Mouse (Mus musculus) ES-CJ7 (cell line): ENCODE measurements at regions not wholly inside any gene's neighbourhood (a gene's known extent, or its start where the extent isn't known, plus 50 kb on each side); places are given as distances from the start of the nearest gene placed in this dataset.

ENCODE experiments used
- DNase-seq: peaks from one replicate; pipeline ENCODE4 v3.0.0; 2011; ENCODE audit warnings: low read depth, low spot score

DNA sequence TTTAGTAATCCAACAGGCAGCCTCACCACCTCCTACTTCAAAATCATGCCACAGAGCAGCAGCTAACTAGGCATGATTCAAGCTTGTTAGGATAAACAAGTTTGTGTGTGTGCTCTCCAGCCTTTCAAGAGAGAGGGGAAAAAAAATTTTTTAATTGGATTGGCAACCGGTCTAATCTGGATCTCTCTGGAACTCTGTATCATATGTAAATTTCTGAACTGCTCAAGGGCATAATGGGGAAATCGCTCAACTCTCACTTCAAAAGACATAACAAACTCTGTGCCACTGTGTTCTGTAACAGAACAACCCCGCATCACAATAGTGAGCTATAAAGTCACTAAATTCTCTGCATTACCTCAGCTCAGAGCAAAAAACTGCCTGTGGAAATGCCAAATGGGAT is 147.9 kb upstream of the Krtap11-1 start:
- peak; percentile 28 for DNase-seq

DNA sequence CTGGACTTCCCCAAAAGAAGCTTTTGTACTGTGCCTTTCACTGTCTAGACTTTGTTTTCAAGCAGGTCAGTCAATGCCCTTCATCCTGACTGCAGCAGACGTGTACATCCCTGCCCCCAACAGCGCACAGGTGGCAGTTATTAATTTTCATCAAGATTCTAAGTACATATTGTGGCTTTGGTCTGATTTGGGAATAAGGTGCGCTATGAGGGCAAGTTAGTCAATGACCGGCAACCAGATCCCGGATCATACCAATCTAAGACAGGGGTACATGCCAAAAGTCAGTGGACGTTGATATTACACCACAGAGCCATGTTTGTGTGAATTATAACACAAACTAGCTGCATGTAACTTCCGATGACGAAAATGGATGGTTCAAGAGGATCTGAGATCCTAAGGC is 144.7 kb upstream of the Krtap11-1 start:
- peak; percentile 5 for DNase-seq

DNA sequence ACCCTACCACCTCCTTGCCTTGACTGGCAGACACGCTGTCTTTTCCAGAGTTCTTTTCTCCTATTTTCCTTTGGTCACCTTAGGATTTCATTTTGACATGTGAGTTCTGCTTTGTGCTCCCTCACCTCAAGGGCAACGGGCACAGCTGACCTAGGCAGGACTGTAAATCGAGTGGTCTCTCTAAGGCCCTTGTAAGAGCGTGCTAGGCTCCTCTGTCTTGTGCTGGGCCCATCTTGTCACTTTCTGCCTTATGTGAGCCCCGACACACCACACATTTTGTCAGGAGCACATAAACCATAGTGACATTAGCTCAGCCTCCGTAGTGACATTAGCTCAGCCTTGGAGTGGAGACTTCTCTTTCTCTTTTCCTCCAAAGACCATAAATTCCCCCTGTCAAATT is 133.3 kb upstream of the Krtap11-1 start:
- DNase-seq = no peak

- no peak for DNase-seq
Observed at GRCm38 (mm10) chr16:89703158-89703557, 132.2 kb upstream of the Krtap11-1 start.

DNA sequence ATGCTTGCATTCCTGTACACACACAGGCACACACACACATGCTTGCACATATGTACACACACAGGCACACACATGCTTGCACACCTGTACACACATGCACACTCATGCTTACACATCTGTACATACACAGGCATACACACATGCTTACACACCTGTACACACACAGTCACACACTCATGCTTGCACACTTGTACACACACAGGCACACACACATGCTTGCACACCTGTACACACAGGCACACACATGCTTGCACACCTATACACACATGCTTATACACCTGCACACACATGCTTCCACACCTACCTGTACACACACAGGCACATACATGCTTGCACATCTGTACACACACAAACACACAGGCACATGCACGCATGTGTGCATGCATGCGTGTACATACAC is 131.4 kb upstream of the Krtap11-1 start:
- no peak for DNase-seq

DNA sequence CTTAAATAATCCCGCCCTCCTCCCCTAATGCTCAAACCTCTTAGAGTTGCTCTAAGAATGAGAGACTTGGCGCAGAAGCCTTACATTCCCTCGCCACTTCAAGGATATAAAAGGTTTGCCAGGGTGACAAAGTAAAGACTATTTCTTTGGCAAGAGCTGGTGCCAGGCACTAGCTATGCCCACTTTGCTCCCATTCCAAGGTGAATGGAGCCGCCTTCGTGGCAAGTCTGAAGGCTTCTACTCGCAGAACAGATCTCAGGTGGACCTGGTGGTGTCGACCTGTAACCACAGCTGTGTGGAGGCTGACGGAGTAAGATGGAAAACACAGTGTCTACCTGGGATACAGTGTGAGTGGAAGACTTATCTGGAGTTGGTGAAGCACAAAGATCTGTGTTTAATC is 130.8 kb upstream of the Krtap11-1 start:
- no peak for DNase-seq

DNA sequence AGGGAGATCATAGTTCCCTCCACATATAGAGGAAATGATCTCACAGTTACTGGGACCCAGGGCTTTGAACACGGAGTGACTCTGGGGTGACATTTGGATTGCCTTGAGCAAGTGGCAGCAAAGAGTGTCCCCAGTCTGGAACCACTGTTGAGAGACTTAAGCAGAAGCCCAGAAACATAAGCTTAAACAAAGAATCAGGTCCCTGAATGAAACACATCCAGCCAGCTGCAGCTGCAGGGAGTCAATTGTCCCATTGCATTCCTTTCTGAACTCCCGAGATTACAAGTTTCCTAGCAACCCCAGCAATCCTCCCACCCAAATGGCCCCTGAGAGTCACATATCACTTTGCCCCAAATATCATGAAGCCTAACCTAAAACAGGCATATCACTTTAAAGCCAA is 128.7 kb upstream of the Krtap11-1 start:
- DNase-seq = no peak

DNA sequence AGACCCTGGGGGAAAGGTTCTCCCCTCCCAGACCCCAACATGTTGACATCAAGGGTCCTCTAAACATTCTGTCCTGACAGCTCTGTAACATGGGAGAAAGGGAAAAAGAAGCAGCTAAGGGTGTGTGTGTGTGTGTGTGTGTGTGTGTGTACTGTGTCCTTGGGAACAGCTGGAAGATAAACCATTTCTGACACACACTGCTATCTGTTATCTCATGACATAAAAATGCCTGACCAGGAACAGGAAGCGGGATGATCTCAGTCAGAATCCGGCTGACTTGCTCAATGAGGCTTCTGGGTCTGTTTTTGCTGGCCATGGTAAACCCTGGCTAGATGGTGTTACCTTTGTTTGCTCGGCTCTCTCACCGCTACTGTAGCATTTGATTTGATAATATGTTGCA is 124.8 kb upstream of the Krtap11-1 start:
- no peak for DNase-seq

DNA sequence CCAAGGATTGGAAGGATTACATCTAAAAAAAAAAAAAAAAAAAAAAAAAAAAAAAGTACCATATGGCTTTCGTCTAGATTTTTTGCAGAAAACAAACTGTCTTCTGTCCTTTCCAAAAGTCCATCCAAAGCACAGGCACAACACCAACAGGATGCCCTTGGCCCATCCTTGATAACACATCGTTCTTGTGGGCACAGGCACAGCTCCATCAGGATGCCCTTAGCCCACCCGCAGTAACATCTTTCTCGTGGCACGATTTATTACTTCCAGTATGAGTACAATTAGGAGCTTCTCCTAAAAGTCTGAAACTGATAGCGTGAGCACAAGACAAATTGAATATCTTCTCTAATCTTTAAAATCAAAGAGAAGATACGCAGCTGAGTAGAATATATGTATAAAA is 124.4 kb upstream of the Krtap11-1 start:
- DNase-seq = no peak

- no peak for DNase-seq
Observed at GRCm38 (mm10) chr16:89693321-89693720, 122.3 kb upstream of the Krtap11-1 start.

GRCm38 (mm10) chr16:89679438-89679837 is 108.5 kb upstream of the Krtap11-1 start:
- DNase-seq = no peak

- no peak for DNase-seq
Observed at GRCm38 (mm10) chr16:89678446-89679015, 107.5 kb upstream of the Krtap11-1 start.

DNA sequence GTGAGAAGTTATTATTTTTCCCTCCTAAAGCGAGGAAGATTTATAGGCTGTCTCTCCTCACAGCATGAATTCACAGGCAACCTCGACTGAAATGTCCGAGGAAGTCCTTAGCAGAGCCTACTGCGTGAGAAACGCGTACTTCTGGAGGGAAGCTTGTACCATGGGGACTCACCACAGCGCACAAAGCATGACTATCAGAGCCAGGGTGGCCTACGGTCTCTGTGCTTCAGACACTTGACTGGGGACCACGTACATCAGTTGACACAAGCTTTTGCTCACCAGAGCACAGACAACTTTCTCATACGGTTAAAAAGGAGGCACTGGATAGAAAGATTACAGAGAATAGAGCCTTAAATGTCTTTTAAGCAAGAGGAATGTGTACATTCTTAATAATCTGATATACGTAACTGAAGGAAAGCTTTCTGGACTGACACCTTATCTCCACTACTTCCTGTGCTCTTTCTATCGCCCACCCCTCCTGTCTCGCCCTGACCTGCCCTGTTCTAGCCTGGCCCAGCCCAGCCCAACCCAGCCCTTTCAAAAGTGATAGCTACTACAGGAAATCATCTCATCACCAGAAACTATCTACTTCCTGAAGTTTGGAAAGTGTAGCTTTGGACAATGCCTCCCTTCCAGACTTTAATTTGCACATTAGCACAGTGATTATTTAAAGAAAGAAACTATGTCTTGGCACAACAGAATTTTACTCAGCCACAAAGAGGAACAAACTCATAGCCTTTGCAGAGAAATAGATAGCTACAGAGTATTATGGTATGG is 104.2 kb upstream of the Krtap11-1 start:
- no peak for DNase-seq

DNA sequence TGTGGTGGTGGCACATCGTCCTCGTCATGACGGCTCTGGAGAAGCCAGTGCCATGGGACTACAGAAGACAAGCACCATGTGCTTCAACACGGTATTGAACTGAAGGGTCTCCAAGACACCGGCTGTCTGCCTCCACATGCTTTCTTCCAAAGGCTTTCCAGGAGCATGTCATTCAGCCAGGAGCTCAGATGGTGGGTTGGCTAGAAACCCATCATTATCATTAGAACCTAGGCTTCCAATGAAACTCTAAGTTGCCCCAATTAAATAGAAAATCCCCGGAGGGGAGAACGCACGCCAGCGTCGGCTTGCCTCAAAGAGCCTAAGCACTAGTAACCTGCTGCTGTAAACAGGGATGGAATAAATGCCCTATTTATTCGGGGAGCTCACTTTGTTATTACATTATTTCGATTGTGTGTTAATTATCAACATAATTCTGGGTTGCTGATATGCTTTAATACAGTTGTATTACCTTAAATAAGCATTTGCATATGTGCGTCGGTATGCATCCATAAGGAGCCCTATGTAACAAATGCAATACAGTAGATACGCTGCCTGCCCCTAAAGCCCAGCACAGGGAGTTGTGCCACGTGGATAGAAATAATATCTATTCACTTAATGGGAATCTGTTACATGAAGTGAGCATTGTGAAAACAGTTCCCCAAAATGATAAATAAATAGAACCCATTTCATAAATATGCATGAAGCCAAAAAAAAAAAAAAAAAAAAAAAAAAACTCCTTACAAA is 103.3 kb upstream of the Krtap11-1 start:
- DNase-seq = no peak

DNA sequence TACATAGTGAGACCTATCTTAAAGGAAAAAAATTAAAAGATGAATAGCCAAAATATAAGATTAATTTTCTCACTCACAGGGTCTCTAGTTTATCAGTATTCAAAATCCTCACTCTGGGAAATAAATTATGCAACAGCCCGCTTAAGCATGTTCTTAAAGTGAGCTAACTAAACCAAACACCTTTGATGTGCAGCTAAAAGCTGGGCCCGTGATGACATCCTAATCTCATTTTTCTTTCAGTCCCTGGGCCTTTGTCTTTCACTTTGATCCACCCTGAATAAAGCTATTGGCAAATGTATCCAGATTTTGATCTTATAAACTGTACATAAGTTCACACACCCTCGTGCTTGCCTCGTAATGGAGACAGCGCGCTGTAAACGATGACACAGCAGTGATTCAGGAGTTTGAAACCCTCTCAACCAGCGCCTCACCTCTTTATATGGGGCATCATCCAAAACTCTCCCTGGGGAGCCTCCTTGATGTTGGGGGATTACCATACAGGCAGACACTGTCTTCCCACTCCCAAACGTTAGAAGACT is 100.3 kb upstream of the Krtap11-1 start:
- no peak for DNase-seq

GRCm38 (mm10) chr16:89660071-89660470 is 89.1 kb upstream of the Krtap11-1 start:
- DNase-seq = peak; percentile 12

DNA sequence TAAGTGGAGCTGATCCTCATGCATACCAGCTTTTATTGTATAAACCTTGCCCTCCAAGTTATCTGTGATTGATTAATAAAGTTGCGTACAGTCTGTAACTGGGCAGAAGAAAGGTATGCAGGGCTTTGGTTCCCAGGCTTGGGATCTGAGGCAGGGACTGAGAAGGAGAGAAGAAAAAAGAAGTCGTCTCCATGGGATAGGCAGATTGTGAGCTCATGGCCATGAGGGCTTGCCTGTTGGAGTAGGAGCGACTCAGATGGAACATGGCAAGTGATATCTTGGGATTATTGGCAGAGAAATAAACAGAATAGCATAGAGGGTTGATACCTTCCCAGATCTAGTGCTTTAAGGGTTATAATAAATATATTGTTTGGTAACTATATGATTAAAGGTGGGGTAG is 85.1 kb upstream of the Krtap11-1 start:
- no peak for DNase-seq

DNA sequence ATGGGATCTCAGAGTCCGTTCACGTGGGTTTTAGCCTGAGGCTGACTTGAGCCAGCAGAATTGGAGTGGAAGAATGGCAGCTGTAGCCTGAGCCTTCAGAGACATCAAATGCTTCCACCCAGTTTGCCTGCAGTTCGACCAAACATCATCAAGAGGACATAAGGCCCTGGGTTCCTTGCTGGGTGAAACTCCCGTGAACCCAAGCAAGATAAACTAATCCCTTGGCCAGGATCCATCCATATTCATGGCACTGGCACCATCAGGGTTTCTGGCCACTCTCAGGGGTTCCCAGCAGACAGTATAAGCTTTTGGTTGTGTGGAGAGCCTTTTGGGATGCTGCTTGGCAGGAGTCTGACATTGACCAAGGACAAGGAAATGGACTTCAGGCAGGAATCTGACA is 77.7 kb upstream of the Krtap11-1 start:
- no peak for DNase-seq

DNA sequence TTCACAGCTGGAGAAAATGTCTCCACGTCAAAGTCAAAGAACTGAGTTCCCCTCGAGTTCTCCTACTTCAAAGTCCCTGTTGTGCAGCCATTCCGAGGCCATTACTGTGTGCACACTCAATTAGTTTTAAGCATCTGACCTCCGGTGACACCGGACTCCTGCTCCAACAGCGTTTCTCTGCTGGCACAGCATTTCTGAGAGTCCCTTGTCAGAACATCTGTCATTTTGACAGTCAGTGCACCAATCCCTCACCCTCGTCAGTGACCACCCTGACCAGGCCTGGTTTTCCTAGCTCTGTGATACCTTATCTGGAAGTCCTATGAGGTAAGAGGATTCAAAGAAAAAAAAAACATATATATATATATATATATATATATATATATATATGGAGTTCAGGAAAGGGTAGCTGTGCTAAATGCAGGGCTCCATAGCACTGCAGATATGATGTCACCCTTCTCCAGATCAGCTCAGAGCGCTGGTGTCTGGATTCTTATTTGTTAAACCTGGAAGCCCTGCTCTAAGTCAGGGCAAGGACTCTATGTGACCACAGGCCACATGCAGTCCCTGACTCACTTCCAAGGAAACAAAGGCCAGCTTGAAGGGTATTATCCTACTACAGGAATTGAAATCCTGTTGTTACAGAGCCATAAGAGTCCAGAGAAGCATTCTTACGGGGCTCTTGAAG is 63.1 kb upstream of the Krtap11-1 start:
- no peak for DNase-seq

- DNase-seq = peak; percentile 16
Observed at GRCm38 (mm10) chr16:89632114-89632622, 61.2 kb upstream of the Krtap11-1 start.

GRCm38 (mm10) chr16:89631396-89632113 is 60.6 kb upstream of the Krtap11-1 start:
- DNase-seq = no peak
